Mouse (Mus musculus): ENCODE results near the gene Cntnap1. TPM values are rescaled to one million over a fixed set of nuclear protein-coding genes. Genes with fewer than 3 reads are reported as not detected.

The Cntnap1 gene
- polyA plus RNA-seq, 1 experiment from 2014 or later, result 0.21 TPM

- Histone ChIP-seq H3K4me2 (ENCODE audit: low read depth, severe bottlenecking) (no peak overlapping the region), H3K4me3 (ENCODE audit: low read depth, low read length) (no peak overlapping the region), H3K9me3 (ENCODE audit: control insufficient read depth, low read length) (no peaks in the 10 kb centered on the region), H3K4me1 (ENCODE audit: control insufficient read depth, insufficient read depth, low read length) (0 out of 2 replicates have a peak, but pooled peaks cover 3% of the 10 kb centered on the region), H3K27ac (replicated peaks; ENCODE audit: low read depth, low read length) (no peak overlapping the region), H3K27me3 (ENCODE audit: control insufficient read depth, insufficient read depth, low read length) (no peaks in the 10 kb centered on the region), H3K36me3 (ENCODE audit: control insufficient read depth, insufficient read depth, low read length) (peaks cover 7% of the 10 kb centered on the region), H3K9ac (ENCODE audit: low read length) (no peak overlapping the region)
- DNase-seq (ENCODE audit: low spot score) (no peak), ATAC-seq (ENCODE audit: insufficient number of reproducible peaks, low FRiP score, low TSS enrichment, low read depth) (no peak)
- 90% methylated on average over 8 of the region's 8 CpGs for WGBS
Observed at GRCm38 (mm10) chr11:101195571-101195970, 25.2 kb downstream of the Cntnap1 start.

GRCm38 (mm10) chr11:101196175-101196574 lies 25.9 kb downstream of the Cntnap1 start:
- Histone ChIP-seq H3K4me3 (ENCODE audit: low read depth, low read length) (no peak overlapping the region), H3K4me2 (ENCODE audit: low read depth, severe bottlenecking) (no peak overlapping the region), H3K4me1 (ENCODE audit: control insufficient read depth, insufficient read depth, low read length) (no peaks in the 10 kb centered on the region), H3K9ac (ENCODE audit: low read length) (no peak overlapping the region), H3K27me3 (ENCODE audit: control insufficient read depth, insufficient read depth, low read length) (no peaks in the 10 kb centered on the region), H3K9me3 (ENCODE audit: control insufficient read depth, low read length) (no peaks in the 10 kb centered on the region), H3K27ac (replicated peaks; ENCODE audit: low read depth, low read length) (no peak overlapping the region), H3K36me3 (ENCODE audit: control insufficient read depth, insufficient read depth, low read length) (peaks cover 7% of the 10 kb centered on the region)
- no peak for ATAC-seq (ENCODE audit: insufficient number of reproducible peaks, low FRiP score, low TSS enrichment, low read depth)
- DNase-seq (ENCODE audit: low spot score), result no peak
- 88% methylated on average over 8 of the region's 8 CpGs for WGBS

- H3K4me2 ChIP-seq (ENCODE audit: low read depth, severe bottlenecking), result no peak overlapping the region
- H3K9ac ChIP-seq (ENCODE audit: low read length), result no peak overlapping the region
- no peaks in the 10 kb centered on the region for H3K9me3 ChIP-seq (ENCODE audit: control insufficient read depth, low read length)
- no peak overlapping the region for H3K27ac ChIP-seq (replicated peaks; ENCODE audit: low read depth, low read length)
- H3K4me3 ChIP-seq (ENCODE audit: low read depth, low read length), result no peak overlapping the region
- H3K36me3 ChIP-seq (ENCODE audit: control insufficient read depth, insufficient read depth, low read length), result peaks cover 9% of the 10 kb centered on the region
- ATAC-seq (ENCODE audit: insufficient number of reproducible peaks, low FRiP score, low TSS enrichment, low read depth), result no peak
- no peaks in the 10 kb centered on the region for H3K4me1 ChIP-seq (ENCODE audit: control insufficient read depth, insufficient read depth, low read length)
- DNase-seq (ENCODE audit: low spot score), result no peak
- 84% methylated on average over 3 of the region's 3 CpGs for WGBS
- no peaks in the 10 kb centered on the region for H3K27me3 ChIP-seq (ENCODE audit: control insufficient read depth, insufficient read depth, low read length)
Observed at GRCm38 (mm10) chr11:101199555-101199954, 29.2 kb downstream of the Cntnap1 start.

- Histone ChIP-seq H3K36me3 (ENCODE audit: control insufficient read depth, insufficient read depth, low read length) (peaks cover 9% of the 10 kb centered on the region), H3K4me2 (ENCODE audit: low read depth, severe bottlenecking) (no peak overlapping the region), H3K4me1 (ENCODE audit: control insufficient read depth, insufficient read depth, low read length) (no peaks in the 10 kb centered on the region), H3K27ac (replicated peaks; ENCODE audit: low read depth, low read length) (no peak overlapping the region), H3K9me3 (ENCODE audit: control insufficient read depth, low read length) (no peaks in the 10 kb centered on the region), H3K9ac (ENCODE audit: low read length) (no peak overlapping the region), H3K4me3 (ENCODE audit: low read depth, low read length) (no peak overlapping the region), H3K27me3 (ENCODE audit: control insufficient read depth, insufficient read depth, low read length) (no peaks in the 10 kb centered on the region)
- ATAC-seq (ENCODE audit: insufficient number of reproducible peaks, low FRiP score, low TSS enrichment, low read depth), result no peak
- WGBS, result 21% methylated on average over 7 of the region's 7 CpGs
- DNase-seq (ENCODE audit: low spot score), result peak; percentile 44
Observed at GRCm38 (mm10) chr11:101200986-101201385, 30.7 kb downstream of the Cntnap1 start.

- H3K4me2 ChIP-seq (ENCODE audit: low read depth, severe bottlenecking), result no peak overlapping the region
- no peak overlapping the region for H3K4me3 ChIP-seq (ENCODE audit: low read depth, low read length)
- WGBS, result 61% methylated on average over 3 of the region's 3 CpGs
- ATAC-seq (ENCODE audit: insufficient number of reproducible peaks, low FRiP score, low TSS enrichment, low read depth) (no peak), DNase-seq (ENCODE audit: low spot score) (peak; percentile 52)
- no peaks in the 10 kb centered on the region; the same call in 1 of the 2 replicates for H3K36me3 ChIP-seq (ENCODE audit: control insufficient read depth, insufficient read depth, low read length)
- no peaks in the 10 kb centered on the region for H3K4me1 ChIP-seq (ENCODE audit: control insufficient read depth, insufficient read depth, low read length)
- no peak overlapping the region for H3K27ac ChIP-seq (replicated peaks; ENCODE audit: low read depth, low read length)
- H3K9ac ChIP-seq (ENCODE audit: low read length), result no peak overlapping the region
- no peaks in the 10 kb centered on the region for H3K9me3 ChIP-seq (ENCODE audit: control insufficient read depth, low read length)
- H3K27me3 ChIP-seq (ENCODE audit: control insufficient read depth, insufficient read depth, low read length), result no peaks in the 10 kb centered on the region
Observed at GRCm38 (mm10) chr11:101211970-101212369, 41.6 kb downstream of the Cntnap1 start.

GRCm38 (mm10) chr11:101216936-101217335 lies 46.6 kb downstream of the Cntnap1 start:
- Histone ChIP-seq H3K27me3 (ENCODE audit: control insufficient read depth, insufficient read depth, low read length) (no peaks in the 10 kb centered on the region), H3K36me3 (ENCODE audit: control insufficient read depth, insufficient read depth, low read length) (no peaks in the 10 kb centered on the region; the same call in 1 of the 2 replicates), H3K9me3 (ENCODE audit: control insufficient read depth, low read length) (no peaks in the 10 kb centered on the region), H3K4me1 (ENCODE audit: control insufficient read depth, insufficient read depth, low read length) (no peaks in the 10 kb centered on the region), H3K4me3 (ENCODE audit: low read depth, low read length) (no peak overlapping the region), H3K4me2 (ENCODE audit: low read depth, severe bottlenecking) (no peak overlapping the region), H3K27ac (replicated peaks; ENCODE audit: low read depth, low read length) (no peak overlapping the region), H3K9ac (ENCODE audit: low read length) (no peak overlapping the region)
- no peak for ATAC-seq (ENCODE audit: insufficient number of reproducible peaks, low FRiP score, low TSS enrichment, low read depth)
- WGBS, result 90% methylated on average over 5 of the region's 5 CpGs
- no peak for DNase-seq (ENCODE audit: low spot score)

- H3K36me3 ChIP-seq (ENCODE audit: control insufficient read depth, insufficient read depth, low read length), result no peaks in the 10 kb centered on the region; the same call in 1 of the 2 replicates
- H3K9ac ChIP-seq (ENCODE audit: low read length), result no peak overlapping the region
- H3K27ac ChIP-seq (replicated peaks; ENCODE audit: low read depth, low read length), result no peak overlapping the region
- WGBS, result 86% methylated on average over 10 of the region's 10 CpGs
- ATAC-seq (ENCODE audit: insufficient number of reproducible peaks, low FRiP score, low TSS enrichment, low read depth) (no peak), DNase-seq (ENCODE audit: low spot score) (no peak)
- no peaks in the 10 kb centered on the region for H3K9me3 ChIP-seq (ENCODE audit: control insufficient read depth, low read length)
- no peaks in the 10 kb centered on the region for H3K27me3 ChIP-seq (ENCODE audit: control insufficient read depth, insufficient read depth, low read length)
- H3K4me3 ChIP-seq (ENCODE audit: low read depth, low read length), result no peak overlapping the region
- no peaks in the 10 kb centered on the region for H3K4me1 ChIP-seq (ENCODE audit: control insufficient read depth, insufficient read depth, low read length)
- no peak overlapping the region for H3K4me2 ChIP-seq (ENCODE audit: low read depth, severe bottlenecking)
Observed at GRCm38 (mm10) chr11:101218436-101219055, 48.2 kb downstream of the Cntnap1 start.

- ATAC-seq (ENCODE audit: insufficient number of reproducible peaks, low FRiP score, low TSS enrichment, low read depth) (no peak), DNase-seq (ENCODE audit: low spot score) (no peak)
- H3K27ac ChIP-seq (replicated peaks; ENCODE audit: low read depth, low read length), result 0 out of 2 replicates have a peak overlapping the region, but pooled peaks have one; percentile 8
- 69% methylated on average over 2 of the region's 2 CpGs for WGBS
- no peak overlapping the region for H3K9ac ChIP-seq (ENCODE audit: low read length)
- no peaks in the 10 kb centered on the region for H3K9me3 ChIP-seq (ENCODE audit: control insufficient read depth, low read length)
- no peaks in the 10 kb centered on the region for H3K27me3 ChIP-seq (ENCODE audit: control insufficient read depth, insufficient read depth, low read length)
- no peaks in the 10 kb centered on the region for H3K36me3 ChIP-seq (ENCODE audit: control insufficient read depth, insufficient read depth, low read length)
- no peak overlapping the region for H3K4me2 ChIP-seq (ENCODE audit: low read depth, severe bottlenecking)
- no peaks in the 10 kb centered on the region for H3K4me1 ChIP-seq (ENCODE audit: control insufficient read depth, insufficient read depth, low read length)
- H3K4me3 ChIP-seq (ENCODE audit: low read depth, low read length), result no peak overlapping the region
Observed at GRCm38 (mm10) chr11:101220853-101221252, 50.5 kb downstream of the Cntnap1 start.
